Mouse (Mus musculus): ENCODE data around the gene P2ry2.

Gene P2ry2

GRCm38 (mm10) chr7:101026836-101027235, 14.2 kb upstream of the P2ry2 start:
- DNase-seq (ENCODE audit: low read depth, low spot score), result no peak

DNA sequence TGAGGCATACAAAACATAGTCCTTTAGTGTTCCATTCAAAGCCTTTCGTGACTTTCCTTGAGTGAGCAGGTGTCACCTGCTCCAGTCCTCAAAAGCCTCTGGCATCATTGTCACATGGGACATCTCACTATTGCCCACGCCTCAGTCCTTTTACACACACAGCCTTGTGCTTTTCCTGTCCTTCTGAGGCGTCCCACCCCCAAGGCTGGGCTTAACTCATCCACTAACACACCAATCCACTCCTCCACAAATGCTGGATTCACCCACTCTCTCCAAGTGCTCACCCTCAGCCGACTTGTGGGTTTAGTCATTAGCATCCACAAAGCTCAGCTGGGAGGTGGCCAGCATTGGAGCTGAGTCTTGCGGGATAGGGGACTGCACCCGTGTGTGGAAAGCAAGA, 4.8 kb upstream of the P2ry2 start:
- peak; percentile 82 for DNase-seq (ENCODE audit: low read depth, low spot score)

DNA sequence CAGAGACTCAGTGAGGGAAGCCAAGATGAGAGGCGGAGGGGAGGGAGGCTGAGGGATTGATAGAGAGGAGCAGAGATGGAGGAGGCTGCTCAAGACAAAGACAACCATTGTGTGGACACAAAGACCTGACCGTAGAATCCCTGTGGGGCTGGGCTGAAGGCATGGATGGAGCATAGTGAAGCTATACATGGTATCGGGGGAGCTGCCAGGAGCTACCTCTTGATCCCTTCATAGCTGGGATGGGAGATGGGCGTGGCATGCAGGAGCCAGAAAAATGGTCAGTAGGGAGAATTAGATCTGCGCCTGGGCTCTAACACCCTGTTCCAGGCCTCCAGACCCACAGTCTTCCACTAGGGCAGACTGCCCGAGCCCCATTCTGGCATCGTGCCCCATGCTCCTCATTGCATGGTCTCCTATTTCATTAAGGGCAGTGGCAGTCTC, 4.4 kb upstream of the P2ry2 start:
- peak; percentile 54 for DNase-seq (ENCODE audit: low read depth, low spot score)

DNA sequence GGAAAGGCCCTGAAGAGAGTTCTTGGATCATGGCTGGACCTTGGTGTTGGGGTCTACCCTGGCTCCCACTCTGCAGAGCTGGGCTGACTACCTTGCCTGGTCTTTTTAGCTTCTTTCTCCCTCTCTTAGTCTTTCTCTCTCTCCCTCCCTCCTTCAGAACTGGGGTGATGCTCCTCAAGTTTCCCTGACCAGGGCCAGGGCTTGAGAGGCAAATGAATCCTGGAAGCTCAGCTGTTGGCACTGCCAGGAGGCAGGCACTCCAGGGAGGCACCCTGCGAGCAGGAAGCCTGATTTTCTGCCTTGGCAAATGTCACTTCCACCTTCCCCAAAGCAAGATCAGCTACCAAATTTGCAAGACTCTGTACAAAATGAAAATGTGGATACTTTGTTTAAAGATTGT, 2.3 kb upstream of the P2ry2 start:
- DNase-seq (ENCODE audit: low read depth, low spot score), result no peak

DNA sequence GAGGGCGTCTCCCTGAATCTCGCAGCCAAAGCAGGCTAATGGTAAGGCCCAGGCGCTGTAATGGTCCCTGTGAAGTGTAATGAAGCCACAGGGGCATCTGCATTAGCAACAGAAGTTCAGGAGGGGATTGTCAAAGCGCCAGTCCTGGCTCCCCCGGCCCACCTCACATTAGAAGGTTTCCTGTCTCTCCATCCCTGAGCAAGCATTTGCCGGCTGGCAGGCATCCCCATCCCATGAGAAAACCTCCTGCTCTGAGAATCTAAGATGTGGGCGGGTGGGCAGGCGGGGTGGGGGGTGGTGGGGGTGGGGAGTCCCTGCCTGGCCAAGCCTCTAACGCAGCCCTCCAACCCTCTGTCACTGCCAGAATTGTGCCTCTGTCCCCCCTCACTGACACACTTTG, 1.4 kb upstream of the P2ry2 start:
- no peak for DNase-seq (ENCODE audit: low read depth, low spot score)

DNA sequence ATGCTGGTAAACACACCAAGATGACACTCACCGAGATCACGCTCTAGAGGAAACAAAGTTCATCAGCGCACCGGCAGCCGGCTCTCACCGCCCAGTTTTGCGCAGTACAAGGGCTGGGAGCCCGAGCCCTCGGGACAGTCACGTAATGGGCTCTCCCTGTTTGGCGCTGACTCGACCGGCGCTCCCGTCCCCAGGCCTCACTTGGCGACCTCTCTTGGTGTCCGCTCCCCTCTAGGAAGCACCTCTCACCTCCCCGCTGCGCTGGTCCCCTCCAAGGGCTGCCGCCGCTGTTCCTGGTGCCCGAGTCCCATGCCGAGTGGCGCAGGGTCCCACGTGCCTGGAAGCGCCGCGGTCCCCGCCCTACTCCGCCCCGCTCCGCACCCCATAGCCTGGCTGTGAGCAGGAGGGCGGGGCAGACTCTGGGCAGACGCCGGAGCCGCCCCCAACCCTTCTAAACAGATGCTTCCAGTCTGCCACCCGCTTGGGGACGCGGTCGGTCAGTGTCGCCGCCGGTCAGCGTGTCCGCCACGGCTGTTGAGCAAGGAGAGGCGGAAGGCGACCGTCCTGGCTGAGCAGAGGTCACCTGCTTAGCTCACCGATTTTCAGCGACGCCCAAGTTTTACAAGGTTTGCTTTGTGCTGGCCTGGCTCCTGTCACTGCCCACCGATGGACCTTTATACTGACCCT, 842 bp downstream of the P2ry2 start:
- peak; percentile 35 for DNase-seq (ENCODE audit: low read depth, low spot score)

DNA sequence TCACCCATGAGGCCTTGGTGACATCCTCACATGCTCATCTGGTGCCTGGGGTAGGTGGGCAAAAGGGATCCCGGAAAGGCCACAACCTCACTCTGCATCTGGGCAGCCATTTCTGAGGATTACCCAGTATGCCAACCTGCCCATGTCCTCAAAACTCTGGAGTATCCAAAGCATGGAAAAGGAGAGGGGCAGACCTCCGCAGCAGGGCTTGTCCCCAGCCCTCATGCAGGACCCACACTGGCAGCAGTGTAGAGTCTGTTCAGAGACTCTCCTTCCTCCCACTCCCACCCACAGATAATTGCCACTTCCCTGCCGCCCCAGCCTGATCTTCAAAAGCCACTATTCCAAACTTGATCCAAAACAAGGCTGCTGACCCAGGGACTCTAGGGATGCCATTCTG, 1.9 kb downstream of the P2ry2 start:
- no peak for DNase-seq (ENCODE audit: low read depth, low spot score)

DNA sequence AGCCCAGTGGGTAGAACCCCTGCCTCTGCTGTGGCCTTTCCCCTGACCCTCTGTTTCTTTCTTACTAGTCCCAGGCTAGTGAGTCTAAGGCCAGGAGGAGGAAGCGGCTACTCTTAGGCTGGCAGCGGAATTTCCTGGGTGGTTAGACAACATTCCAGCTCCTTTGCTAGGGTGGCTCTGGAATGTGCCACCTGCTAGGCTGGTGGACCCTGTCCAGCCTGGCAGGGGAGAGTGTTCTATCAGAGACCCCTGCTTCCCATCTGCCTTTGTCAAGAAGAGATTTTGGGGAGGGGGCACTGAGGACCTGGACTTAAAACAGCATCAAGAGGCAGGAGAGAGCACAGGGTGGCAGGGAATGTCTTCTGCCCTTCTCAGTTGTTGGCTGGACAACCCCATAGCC, 6.5 kb downstream of the P2ry2 start:
- DNase-seq (ENCODE audit: low read depth, low spot score), result no peak

DNA sequence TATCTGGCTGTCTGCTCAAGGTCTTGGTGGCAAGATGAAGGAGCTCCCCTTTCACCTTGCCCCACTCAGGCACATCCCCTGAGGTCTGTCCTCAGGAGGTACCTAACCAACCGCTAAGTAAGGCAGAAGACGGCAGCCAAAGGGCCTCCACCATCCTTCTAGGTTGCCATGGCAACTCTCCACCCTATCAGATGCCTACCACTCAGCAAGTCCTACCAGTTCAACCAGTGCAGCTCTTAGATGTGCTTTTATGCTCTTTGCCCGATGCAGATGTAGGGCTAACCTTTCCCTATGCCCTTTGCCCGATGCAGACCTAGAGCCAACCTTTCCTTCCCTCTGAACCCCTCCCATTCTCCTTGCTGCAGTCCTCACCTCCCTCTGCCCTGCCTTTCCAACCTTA, 7.5 kb downstream of the P2ry2 start:
- peak; percentile 63 for DNase-seq (ENCODE audit: low read depth, low spot score)

- no peak for DNase-seq (ENCODE audit: low read depth, low spot score)
These were observed 9.0 kb downstream of the P2ry2 start for GRCm38 (mm10) chr7:101003442-101004326.

GRCm38 (mm10) chr7:101002274-101002673, 10.4 kb downstream of the P2ry2 start:
- DNase-seq (ENCODE audit: low read depth, low spot score), result no peak

- no peak for DNase-seq (ENCODE audit: low read depth, low spot score)
These were observed 13.0 kb downstream of the P2ry2 start for GRCm38 (mm10) chr7:100999623-101000022.

DNA sequence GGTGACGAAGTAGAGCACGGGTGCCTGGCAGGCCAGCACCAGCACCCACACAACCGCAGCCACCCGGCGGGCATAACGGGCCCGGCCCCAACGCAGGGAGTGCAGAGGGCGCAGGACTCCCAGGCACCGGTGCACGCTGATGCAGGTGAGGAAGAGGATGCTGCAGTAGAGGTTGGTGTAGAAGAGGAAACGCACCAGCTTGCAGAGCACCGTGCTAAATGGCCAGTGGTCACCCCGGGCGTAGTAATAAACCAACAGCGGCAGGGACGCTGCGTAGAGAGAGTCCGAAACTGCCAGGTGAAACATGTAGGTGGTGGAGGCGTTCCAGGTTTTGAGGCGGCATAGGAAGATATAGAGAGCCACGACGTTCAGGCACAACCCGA, 14.1 kb downstream of the P2ry2 start:
- no peak for DNase-seq (ENCODE audit: low read depth, low spot score)

DNA sequence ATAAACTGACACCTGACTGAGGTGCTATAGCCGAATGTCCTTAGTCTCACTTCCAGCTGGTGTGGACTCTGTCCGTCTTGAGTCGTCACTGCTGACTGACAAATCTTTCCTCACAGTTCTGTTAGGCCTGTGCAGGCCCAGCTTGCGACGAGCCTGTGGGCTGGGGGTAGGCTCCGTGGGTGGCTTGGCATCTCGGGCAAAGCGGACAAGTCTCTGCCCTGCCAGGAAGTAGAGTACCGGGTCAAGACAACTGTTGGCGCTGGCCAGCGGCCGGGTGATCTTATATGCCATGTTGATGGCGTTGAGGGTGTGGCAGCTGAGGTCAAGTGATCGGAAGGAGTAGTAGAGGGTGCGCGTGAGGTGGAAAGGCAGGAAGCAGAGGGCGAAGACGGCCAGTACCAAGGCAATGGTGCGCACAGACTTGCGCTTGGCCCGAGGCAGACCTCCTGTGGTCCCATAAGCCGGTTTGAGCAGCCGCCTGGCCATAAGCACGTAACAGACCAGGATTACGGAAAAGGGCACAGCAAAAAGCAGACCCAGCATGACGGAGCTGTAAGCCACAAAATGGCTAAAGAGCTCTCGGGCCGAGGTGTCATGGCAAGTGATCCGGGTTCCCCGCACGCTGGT, 14.6 kb downstream of the P2ry2 start:
- DNase-seq (ENCODE audit: low read depth, low spot score), result no peak

DNA sequence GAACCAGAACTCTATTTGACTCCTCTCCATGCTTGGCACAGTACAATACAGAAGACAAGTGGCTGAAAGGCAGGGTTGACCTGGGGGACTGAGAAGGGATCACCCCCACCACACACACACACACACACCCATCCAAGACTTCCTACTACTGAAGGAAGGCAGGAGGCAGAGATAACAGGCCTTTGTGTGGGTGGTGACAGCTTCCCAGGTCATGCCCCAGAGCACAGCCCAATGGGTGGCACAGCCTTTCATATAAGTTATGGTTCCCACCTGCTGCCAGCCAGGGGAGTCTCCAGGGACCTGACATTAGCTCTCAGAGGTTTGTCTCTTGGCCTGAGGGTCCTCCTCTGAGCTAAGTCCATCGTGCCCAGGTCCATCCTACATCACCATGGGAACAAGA, 15.5 kb downstream of the P2ry2 start:
- DNase-seq (ENCODE audit: low read depth, low spot score), result no peak

DNA sequence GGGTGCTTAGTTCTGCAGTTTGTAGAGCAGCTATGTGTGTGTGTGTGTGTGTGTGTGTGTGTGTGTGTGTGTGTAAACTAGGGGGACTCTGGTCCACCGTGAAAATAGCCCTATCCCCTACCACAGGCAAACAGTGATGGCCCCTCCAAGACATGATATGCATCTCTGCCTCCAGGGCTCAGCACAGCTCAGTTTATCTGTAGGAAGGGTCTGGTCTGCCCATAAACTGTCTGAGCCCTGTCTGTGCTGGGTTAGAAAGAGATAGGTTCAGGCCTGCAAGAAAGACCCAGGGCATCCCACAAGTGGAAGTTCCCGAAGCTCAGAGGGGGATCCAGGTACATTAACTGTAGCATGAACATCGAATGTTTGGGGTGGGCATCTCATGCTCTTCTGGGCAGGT, 16.7 kb downstream of the P2ry2 start:
- no peak for DNase-seq (ENCODE audit: low read depth, low spot score)

DNA sequence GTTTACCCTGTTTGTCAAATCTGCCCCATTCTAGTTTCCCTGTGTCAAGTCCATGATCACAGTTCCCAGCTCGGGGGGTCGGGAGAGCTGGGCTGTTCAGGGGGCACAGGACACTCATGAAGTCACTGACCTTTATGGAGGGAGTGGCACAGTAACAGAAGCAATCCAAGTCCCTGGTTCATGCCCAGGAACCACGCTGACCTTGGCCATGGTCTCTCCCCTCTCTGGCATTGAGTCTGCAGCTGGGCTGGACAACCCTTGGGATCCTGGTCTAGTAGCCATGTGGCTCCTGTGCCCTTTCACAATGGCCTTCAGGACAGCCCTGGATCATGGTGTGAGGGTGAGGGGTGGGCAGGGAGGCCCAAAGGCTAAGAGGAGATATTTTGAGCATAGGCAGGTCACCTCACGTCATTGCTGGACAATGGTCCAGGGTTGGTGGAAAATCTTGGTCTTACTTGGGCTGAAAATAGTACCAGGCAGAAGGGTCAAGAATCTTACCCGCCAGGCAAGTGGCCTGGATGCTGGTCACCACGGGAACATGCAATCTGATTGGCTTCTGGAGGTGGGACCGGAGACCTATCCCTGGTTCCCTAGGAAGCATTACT, 17.3 kb downstream of the P2ry2 start:
- no peak for DNase-seq (ENCODE audit: low read depth, low spot score)

DNA sequence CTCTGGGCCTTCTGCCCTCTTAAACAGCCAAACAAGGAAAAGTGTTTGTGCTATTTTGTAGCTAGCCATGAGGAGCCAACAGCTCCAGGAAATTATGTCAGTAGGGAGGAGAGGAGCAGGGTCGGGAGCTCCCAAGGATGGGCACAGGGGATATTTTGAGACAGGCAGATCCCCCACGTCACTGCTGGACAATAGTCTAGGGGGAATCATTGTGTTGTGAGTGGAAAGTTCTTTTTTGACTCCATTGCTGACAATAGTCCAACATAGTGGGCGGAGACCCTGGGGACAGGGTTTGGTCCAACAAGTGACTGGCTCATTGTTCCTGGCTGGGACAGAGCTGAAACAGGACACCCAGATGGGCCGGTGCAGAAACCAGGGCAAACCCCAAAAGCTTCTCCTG, 19.5 kb downstream of the P2ry2 start:
- no peak for DNase-seq (ENCODE audit: low read depth, low spot score)

GRCm38 (mm10) chr7:100991972-100992371, 20.7 kb downstream of the P2ry2 start:
- DNase-seq (ENCODE audit: low read depth, low spot score), result no peak

DNA sequence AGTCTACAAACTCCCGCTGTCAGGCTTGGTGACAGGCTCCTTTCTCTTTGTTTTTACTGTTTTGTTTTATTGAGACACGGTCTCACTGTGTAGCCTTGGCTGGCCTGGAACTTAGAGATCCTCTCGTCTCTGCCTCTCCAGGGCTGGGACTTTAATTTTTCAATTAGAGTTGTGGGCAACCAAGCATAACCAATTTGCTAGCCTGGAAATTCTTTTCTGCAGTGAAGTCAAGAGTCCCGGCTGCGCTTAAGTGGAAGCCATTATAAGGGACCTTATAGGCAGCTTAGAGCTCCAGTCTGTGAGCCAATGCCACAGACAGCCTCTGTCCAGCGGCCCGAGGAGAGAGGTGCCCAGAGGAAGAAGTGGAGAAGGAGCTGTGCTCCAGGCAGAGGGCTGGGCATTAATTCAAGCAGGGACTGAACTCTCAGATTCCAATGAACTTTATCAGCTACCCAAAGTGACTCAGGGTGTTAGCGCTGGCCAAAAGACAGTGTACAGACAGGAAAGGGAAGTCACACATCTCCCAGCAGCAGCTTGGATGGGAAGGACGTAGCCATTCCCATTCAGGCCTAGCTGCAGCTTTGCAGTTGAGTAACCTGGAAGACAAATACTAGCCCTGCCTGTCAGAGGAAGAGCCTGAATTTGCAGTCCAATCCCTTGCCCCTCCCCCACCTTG, 21.9 kb downstream of the P2ry2 start:
- DNase-seq (ENCODE audit: low read depth, low spot score), result no peak

GRCm38 (mm10) chr7:100988092-100988491, 24.6 kb downstream of the P2ry2 start:
- peak; percentile 81 for DNase-seq (ENCODE audit: low read depth, low spot score)

Measured in brain, adult 2 months (tissue).